Mouse (Mus musculus) large intestine, adult 2 months (tissue): ENCODE data around the gene Pabpc4. TPM values are rescaled to one million over a fixed set of nuclear protein-coding genes. Genes with fewer than 3 reads are reported as not detected.
"Not testable (repeated sequence)": the region's sequence is repeated elsewhere in the genome, so short reads cannot be mapped to it uniquely, and the experiment has no call there.

Experiments used
- DNase-seq: peaks from one replicate; pipeline ENCODE4 v3.0.0-alpha.2; 2012; ENCODE audit warnings: low read depth, low spot score
- WGBS: fragments of 180-500 bp; shearing (Covaris S2); methylation state at CpG from one replicate; pipeline ENCODE4 v1.1.7; 2018; 5-methylcytosine and 5-hydroxymethylcytosine counted together
- polyA plus RNA-seq: library from polyadenylated mRNA; depleted of rRNA; stranded (reverse); fragments of >200 nt; gene quantifications from 2 replicates; pipeline ENCODE4 v1.2.3, GENCODE M21; 2012; rRNA removed

Pabpc4 gene
- polyA plus RNA-seq, 1 experiment = 77.2 TPM

DNA sequence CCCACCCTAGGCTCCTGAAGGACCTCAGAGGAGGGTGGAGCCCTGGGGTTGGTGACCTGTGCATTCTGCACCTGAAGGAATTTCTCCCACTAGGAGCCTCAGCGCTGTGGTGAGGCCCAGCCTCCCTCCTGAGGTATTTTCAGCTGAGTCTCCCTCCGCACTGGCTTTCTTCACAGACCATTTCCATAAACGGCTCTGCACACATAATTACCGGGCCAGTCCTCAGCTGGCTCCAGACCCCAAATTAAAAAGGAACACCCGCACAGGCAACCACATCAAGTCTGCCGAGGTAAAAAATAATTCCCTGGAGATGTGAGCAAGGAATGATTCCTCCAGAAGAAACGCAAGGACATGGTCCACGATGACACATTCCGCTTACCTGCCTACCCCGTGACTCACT lies 73.1 kb downstream of the Pabpc4 start:
- not testable (repeated sequence) for DNase-seq
- 68% methylated on average over 10 of the region's 10 CpGs for WGBS

GRCm38 (mm10) chr4:123335796-123336585 lies 73.8 kb downstream of the Pabpc4 start:
- DNase-seq = no peak
- 61% methylated on average over 14 of the region's 14 CpGs for WGBS

DNA sequence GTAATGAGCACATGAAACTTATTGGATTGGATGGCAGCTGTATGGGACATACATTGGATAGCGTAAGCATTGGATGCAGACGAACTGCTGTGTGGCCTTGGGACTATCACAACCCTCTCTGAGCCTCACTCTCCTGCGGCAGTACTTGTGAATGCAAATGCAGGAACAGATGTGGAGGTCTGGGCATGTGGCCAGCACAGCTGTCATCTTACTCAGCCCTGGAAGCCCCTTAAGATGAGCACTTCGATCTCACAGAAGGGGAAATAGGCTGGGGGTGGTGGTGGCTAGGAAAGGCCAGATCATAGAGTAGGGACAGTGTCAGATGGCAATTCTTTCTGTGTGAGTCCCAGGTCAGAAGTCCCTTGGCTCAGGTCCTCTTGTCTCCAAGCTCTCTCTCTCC lies 75.5 kb downstream of the Pabpc4 start:
- DNase-seq = no peak
- 69% methylated on average over 4 of the region's 4 CpGs for WGBS

DNA sequence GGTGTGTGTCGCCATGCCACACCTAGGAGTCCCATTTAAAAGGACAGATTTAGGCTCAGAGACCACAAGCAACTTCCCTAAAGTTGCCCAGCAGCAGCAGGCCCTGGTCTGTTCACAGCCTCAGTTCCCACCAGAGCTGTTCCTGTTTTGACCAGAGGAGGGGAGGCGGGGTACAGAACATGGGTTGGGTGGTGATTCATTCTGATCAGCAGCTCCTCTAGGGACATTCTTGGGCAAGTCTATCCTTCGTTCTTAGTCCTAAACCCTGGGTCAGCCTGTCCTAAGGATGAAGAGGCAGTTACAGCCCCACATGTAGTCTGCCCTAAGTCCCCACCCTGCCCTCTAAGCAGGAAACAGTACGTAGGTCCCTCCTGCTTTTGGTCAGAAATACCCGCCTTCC lies 78.1 kb downstream of the Pabpc4 start:
- 62% methylated on average over 5 of the region's 5 CpGs for WGBS
- no peak for DNase-seq

DNA sequence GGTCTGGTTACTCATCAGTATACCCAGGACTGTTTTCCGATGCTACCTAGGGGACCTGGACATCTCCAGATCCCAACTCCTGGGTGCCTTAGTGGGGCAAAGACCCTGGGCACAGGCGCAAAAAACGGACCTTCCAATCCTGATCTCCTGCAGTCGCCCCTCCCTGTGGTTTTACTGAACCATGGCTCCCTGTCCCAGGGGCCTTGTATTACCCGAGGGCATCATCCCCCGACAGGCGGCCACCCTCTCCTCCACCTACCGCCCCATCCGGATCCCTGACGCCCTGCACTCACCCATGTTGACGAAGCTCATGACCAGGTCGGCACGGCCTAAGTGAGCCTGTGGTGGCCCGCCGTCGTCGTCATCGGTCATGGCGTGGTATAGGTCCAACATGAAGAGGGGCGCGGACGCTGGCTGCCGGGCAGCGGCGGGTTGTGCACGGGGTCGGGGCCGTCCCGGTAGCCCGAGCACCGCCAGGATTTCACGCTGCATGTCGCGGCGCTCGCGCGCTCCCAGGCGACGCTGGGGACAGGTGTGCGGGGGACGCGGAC lies 80.0 kb downstream of the Pabpc4 start:
- DNase-seq = no peak

DNA sequence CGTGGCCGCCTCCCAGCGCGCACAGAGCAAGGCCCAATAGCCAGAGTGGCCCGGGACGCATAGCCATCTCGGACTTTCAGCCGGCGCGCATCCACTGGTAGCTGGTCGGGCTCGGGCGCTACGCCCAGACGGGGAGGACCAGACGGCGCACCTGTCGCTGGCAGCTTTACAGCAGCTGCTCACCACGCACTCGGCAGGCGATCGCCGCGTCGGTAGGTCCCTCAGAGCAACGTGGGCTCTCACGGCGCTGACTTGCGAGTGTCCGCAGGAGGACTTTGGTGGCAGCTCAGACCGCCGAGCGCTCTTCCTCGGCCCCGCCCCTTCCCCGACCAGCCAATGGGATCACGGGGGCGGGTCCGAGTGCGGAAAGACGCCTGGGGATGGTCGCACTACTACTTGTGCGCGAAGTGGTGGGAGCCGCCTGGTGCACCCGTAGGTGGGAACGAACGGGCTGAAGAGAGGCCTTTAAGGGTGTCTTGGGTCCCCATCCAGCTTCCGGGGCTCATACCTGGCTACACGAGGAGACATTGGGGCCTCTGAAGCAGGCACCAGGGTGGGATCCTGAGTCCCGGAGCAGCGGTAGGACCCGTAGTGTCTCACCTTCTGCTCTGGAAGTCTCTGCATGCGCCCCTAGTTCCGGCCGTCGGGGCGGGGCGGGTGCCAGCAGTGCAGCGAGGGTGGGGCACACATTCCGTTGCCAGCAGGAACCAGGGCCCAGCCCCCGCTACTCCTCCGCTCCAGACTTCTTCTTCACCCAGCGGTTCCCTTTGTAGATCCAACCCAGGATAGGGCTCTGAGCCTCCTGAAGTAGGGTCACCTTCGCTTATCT lies 80.7 kb downstream of the Pabpc4 start, which contains the start of gene Bmp8a:
TSS of gene Bmp8a (minus strand) at position 611 of the 829 bp plus-strand sequence.
- under 1% methylated on average over 65 of the region's 65 CpGs for WGBS
- peak; percentile 44 for DNase-seq

More for the DNA sequence above, 80.0 kb downstream of the Pabpc4 start:
- WGBS = 4% methylated on average over 43 of the region's 43 CpGs

DNA sequence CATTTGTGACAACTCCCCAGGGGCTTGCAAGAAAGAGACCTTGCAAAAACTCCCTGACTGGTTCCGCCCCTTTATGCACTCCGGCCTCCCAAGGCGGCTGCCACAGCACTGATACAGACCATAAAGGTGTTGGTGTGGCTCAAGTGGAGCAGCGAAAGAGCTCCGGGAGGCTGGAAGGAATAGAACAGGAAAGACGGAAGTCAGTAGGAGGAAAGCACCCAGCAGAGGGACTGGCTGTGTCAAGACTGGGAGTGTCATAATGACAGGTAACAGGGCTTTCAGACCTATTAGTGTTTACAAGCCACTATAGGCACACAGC lies 81.3 kb downstream of the Pabpc4 start:
- 3% methylated on average over 6 of the region's 6 CpGs for WGBS
- peak; percentile 57 for DNase-seq

Other genes with a start within 250 kb of the Pabpc4 start
- 3.0 and 3.7 TPM in 2 replicates for gene Trit1, start 245.8 kb upstream of the Pabpc4 start, polyA plus RNA-seq
- gene Bmp8b, start 157.2 kb upstream of the Pabpc4 start, polyA plus RNA-seq = 4.0 and 6.9 TPM in 2 replicates
- 0.15 and 0.66 TPM in 2 replicates for gene Oxct2b, start 146.1 kb upstream of the Pabpc4 start, polyA plus RNA-seq
- 18.1 and 19.1 TPM in 2 replicates for gene Ppie, start 122.4 kb upstream of the Pabpc4 start, polyA plus RNA-seq
- gene Hpcal4, start 79.1 kb upstream of the Pabpc4 start, polyA plus RNA-seq = 0.68 and 0.91 TPM in 2 replicates
- gene Nt5c1a, start 60.8 kb upstream of the Pabpc4 start, polyA plus RNA-seq = 0.09 and 0.26 TPM in 2 replicates
- 0.92 and 1.2 TPM in 2 replicates for gene Heyl, start 28.8 kb upstream of the Pabpc4 start, polyA plus RNA-seq
- gene Oxct2a, start 61.3 kb downstream of the Pabpc4 start, polyA plus RNA-seq = 0.21 and 0.75 TPM in 2 replicates
- gene Bmp8a, start 80.9 kb downstream of the Pabpc4 start, polyA plus RNA-seq = 4.2 and 12.7 TPM in 2 replicates